Comparison of ENCODE assay signal across 23 mouse cellular contexts in the genomic region with DNA sequence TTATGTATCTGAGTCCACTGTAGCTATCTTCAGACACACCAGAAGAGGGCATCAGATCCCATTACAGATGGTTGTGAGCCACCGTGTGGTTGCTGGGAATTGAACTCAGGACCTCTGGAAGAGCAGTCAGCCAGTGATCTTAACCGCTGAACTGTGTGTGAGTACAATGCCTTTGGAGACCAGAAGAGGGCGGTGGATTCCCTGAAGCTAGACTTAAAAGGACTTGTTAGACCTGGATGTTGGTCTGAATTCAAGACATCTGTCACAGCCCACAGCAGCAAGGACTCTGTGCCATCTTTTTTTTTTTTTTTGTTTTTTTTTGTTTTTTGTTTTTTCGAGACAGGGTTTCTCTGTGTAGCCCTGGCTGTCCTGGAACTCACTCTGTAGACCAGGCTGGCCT. TPM values are rescaled to one million over a fixed set of nuclear protein-coding genes. Genes with fewer than 3 reads are reported as not detected.
A peak's percentile ranks its signal among the peaks of the same experiment; 100 is the strongest.
DNase-seq lines count a peak whose midpoint lies in the region; ATAC-seq and TF ChIP-seq lines count a peak whose summit lies in the region.
"Not testable (repeated sequence)": the region's sequence is repeated elsewhere in the genome, so short reads cannot be mapped to it uniquely, and the experiment has no call there.
"Had no signal": no experiment of that assay in that cellular context is flagged by ENCODE, and none has a peak within 500 bp of the region (broad histone marks: within the 10 kb centered on the region; RNA-seq: fewer than 3 reads in every experiment).

No protein-coding gene starts in this region.

- ATAC-seq in granulocyte monocyte progenitor cell, adult 5-6 weeks (replicated peaks; ENCODE audit: poor library complexity, severe bottlenecking): peak; percentile 63
- peak; percentile 68 for ATAC-seq in megakaryocyte, adult 5-6 weeks (ENCODE audit: poor library complexity, severe bottlenecking)

- not testable (repeated sequence) for H3K4me1 ChIP-seq in ES-E14 (ENCODE audit: control insufficient read depth in 2 of 2, insufficient read depth in 2 of 2, low read length in 2 of 2, poor library complexity in 1 of 2); bone marrow, adult 2 months (ENCODE audit: control insufficient read depth, insufficient read depth, low read length); spleen, adult 2 months (ENCODE audit: control insufficient read depth, insufficient read depth, insufficient read length)

- peak; percentile 35 to 45 for DNase-seq in B cell, adult 2 months
- DNase-seq in ES-E14 (ENCODE audit: low read depth, low spot score); layer of hippocampus, adult 2 months (ENCODE audit: low spot score in 2 of 2); spleen, adult 2 months (ENCODE audit: low read depth in 1 of 2, low spot score in 2 of 2): not testable (repeated sequence)
- DNase-seq in thymus, postnatal 4 days: peak; percentile 52

- not testable (repeated sequence) for H3K9me3 ChIP-seq in ES-E14 (ENCODE audit: control insufficient read depth, insufficient read depth, low read depth, low read length)

- not testable (repeated sequence) for TF ChIP-seq POLR2A in bone marrow, adult 2 months (IDR thresholded peaks at IDR 0.05; ENCODE audit: borderline replicate concordance, control insufficient read depth, low read depth, low read length); spleen, adult 2 months (IDR thresholded peaks at IDR 0.05; ENCODE audit: low read depth, low read length)

- 71% methylated on average over 4 of the region's 4 CpGs for WGBS in bone marrow, adult 2 months
- 86% methylated on average over 4 of the region's 4 CpGs for WGBS in spleen, adult 2 months

- in situ Hi-C loops in ES-E14 (cut with MboI; ENCODE audit: low sequenced_read_pairs in 2 of 2, unreplicated experiment in 2 of 2): loop anchor here in 1 of 2 experiments (10.0 kb wide), 1 partner anchor 283 kb away; no protein-coding TSS in a partner anchor

- H3K9ac ChIP-seq in ES-E14 (ENCODE audit: insufficient read depth, low read depth, low read length, poor library complexity, severe bottlenecking): not testable (repeated sequence)

- not testable (repeated sequence) for H3K4me3 ChIP-seq in ES-E14 (ENCODE audit: insufficient read depth in 1 of 2, low read depth in 1 of 2, low read length in 2 of 2, poor library complexity in 1 of 2, severe bottlenecking in 1 of 2); bone marrow, adult 2 months (replicated peaks; ENCODE audit: control insufficient read depth, low read depth, low read length); layer of hippocampus, adult 2 months; spleen, adult 2 months (ENCODE audit: extremely low read depth, insufficient read depth, insufficient read length)

- not testable (repeated sequence) for H3K36me3 ChIP-seq in ES-E14 (ENCODE audit: control insufficient read depth, insufficient read depth, low read length, poor library complexity, severe bottlenecking); spleen, adult 2 months (ENCODE audit: control insufficient read depth, insufficient read depth, low read length)

- TF ChIP-seq CTCF in bone marrow, adult 2 months (IDR thresholded peaks at IDR 0.05; ENCODE audit: control insufficient read depth, insufficient read depth, low read length): peak; percentile 13; the same call in 1 of the 2 replicates
- peak; percentile 46 for TF ChIP-seq CTCF in layer of hippocampus, adult 2 months (conservative IDR thresholded peaks at IDR 0.05)
- peak; percentile 4; the same call in 1 of the 2 replicates for TF ChIP-seq CTCF in spleen, adult 2 months (IDR thresholded peaks at IDR 0.05; ENCODE audit: extremely low read depth, insufficient read depth, insufficient read length, insufficient replicate concordance)

- H3K27ac ChIP-seq in ES-E14 (ENCODE audit: insufficient read depth, low read depth, low read length, poor library complexity, severe bottlenecking); bone marrow, adult 2 months (ENCODE audit: control insufficient read depth, insufficient read depth, low read depth, low read length, poor library complexity); layer of hippocampus, adult 2 months; spleen, adult 2 months (ENCODE audit: insufficient read depth, low read length): not testable (repeated sequence)

- not testable (repeated sequence) for H3K27me3 ChIP-seq in spleen, adult 2 months (ENCODE audit: control insufficient read depth, insufficient read depth, low read length)

TF ChIP-seq in ES-E14, 5 proteins besides CTCF, POLR2A, EP300 and RAD21:
- TF ChIP-seq ZC3H11A (IDR thresholded peaks at IDR 0.05; ENCODE audit: borderline replicate concordance, low read depth, low read length): peak; percentile 23; the same call in 1 of the 2 replicates

RNA-seq across cellular contexts. Expression of a gene that starts 7.2 kb away (rescaled TPM):
- 6.2 and 15.4 TPM in 2 replicates for total RNA-seq in ES-E14 (2012; rRNA removed)
- polyA plus RNA-seq in bone marrow, adult 2 months (2011; ENCODE audit: insufficient read depth, insufficient read length, low replicate concordance, missing spikeins): 2.4 TPM in 1 of 2 replicates, not detected in the other
- total RNA-seq in granulocyte monocyte progenitor cell, adult 5-6 weeks (2014; fragmentation: Nextera tagmentation): not detected in 2 replicates
- not detected in 2 replicates for total RNA-seq in granulocyte monocyte progenitor cell, adult 5-6 weeks (2017)
- total RNA-seq in layer of hippocampus, adult 2 months (2021): under 1 TPM in 1 of 2 experiments, not detected in 1; 0.64 TPM
- total RNA-seq in megakaryocyte, adult 5-6 weeks (2015): 0.51 TPM in 1 of 2 replicates, not detected in the other
- total RNA-seq in megakaryocyte, adult 5-6 weeks (2017): not detected in 2 replicates
- 6.3 and 6.8 TPM in 2 replicates for polyA plus RNA-seq in spleen, adult 2 months (2012; rRNA removed)
- total RNA-seq: hematopoietic stem cell, adult 5-6 weeks had no signal

RNA-seq across cellular contexts. Expression of a gene that starts 8.0 kb away (rescaled TPM):
- total RNA-seq in ES-E14 (2012; rRNA removed): 5.2 and 5.9 TPM in 2 replicates
- 2.8 and 8.1 TPM in 2 replicates for polyA plus RNA-seq in bone marrow, adult 2 months (2011; ENCODE audit: insufficient read depth, insufficient read length, low replicate concordance, missing spikeins)
- 15.2 and 23.8 TPM in 2 replicates for total RNA-seq in granulocyte monocyte progenitor cell, adult 5-6 weeks (2014; fragmentation: Nextera tagmentation)
- total RNA-seq in granulocyte monocyte progenitor cell, adult 5-6 weeks (2017): 1.6 and 1.7 TPM in 2 replicates
- 100 to 1,000 TPM; 373 to 393 TPM for total RNA-seq in layer of hippocampus, adult 2 months (2021)
- 4.1 and 5.8 TPM in 2 replicates for total RNA-seq in megakaryocyte, adult 5-6 weeks (2015)
- 0.49 and 0.77 TPM in 2 replicates for total RNA-seq in megakaryocyte, adult 5-6 weeks (2017)
- 10.7 and 13.1 TPM in 2 replicates for polyA plus RNA-seq in spleen, adult 2 months (2012; rRNA removed)

RNA-seq across cellular contexts. Expression of a gene that starts 10.2 kb away (rescaled TPM):
- 0.37 and 0.40 TPM in 2 replicates for total RNA-seq in ES-E14 (2012; rRNA removed)
- polyA plus RNA-seq in bone marrow, adult 2 months (2011; ENCODE audit: insufficient read depth, insufficient read length, low replicate concordance, missing spikeins): not detected in 2 replicates
- total RNA-seq in granulocyte monocyte progenitor cell, adult 5-6 weeks (2014; fragmentation: Nextera tagmentation): not detected in 2 replicates
- not detected in 2 replicates for total RNA-seq in granulocyte monocyte progenitor cell, adult 5-6 weeks (2017)
- not detected for total RNA-seq in layer of hippocampus, adult 2 months (2021)
- total RNA-seq in megakaryocyte, adult 5-6 weeks (2015): not detected in 2 replicates
- total RNA-seq in megakaryocyte, adult 5-6 weeks (2017): not detected in 2 replicates
- not detected in 2 replicates for polyA plus RNA-seq in spleen, adult 2 months (2012; rRNA removed)
- total RNA-seq: adrenal gland, postnatal 14 days; gastrocnemius, adult 8-10 months; heart, adult 18-20 months; hematopoietic stem cell, adult 5-6 weeks; left cerebral cortex, postnatal 25 days had no signal
- polyA plus RNA-seq: activated CD4-positive, CD25-positive, alpha-beta regulatory T cell, adult 4 months; embryonic facial prominence, embryonic 14.5 days; heart, embryonic 15.5 days; kidney, embryonic 14.5 days; large intestine, adult 2 months; limb, embryonic 15.5 days; lung, adult 2 months; midbrain, embryonic 16.5 days; stomach, embryonic 16.5 days; urinary bladder, adult 2 months had no signal

RNA-seq across cellular contexts. Expression of a gene that starts 20.4 kb away (rescaled TPM):
- total RNA-seq in ES-E14 (2012; rRNA removed): 81.7 and 82.3 TPM in 2 replicates
- 56.3 and 56.9 TPM in 2 replicates for polyA plus RNA-seq in bone marrow, adult 2 months (2011; ENCODE audit: insufficient read depth, insufficient read length, low replicate concordance, missing spikeins)
- 96.6 and 149 TPM in 2 replicates for total RNA-seq in granulocyte monocyte progenitor cell, adult 5-6 weeks (2014; fragmentation: Nextera tagmentation)
- 68.9 and 84.0 TPM in 2 replicates for total RNA-seq in granulocyte monocyte progenitor cell, adult 5-6 weeks (2017)
- total RNA-seq in layer of hippocampus, adult 2 months (2021): 100 to 1,000 TPM; 115 to 120 TPM
- 56.0 and 66.5 TPM in 2 replicates for total RNA-seq in megakaryocyte, adult 5-6 weeks (2015)
- total RNA-seq in megakaryocyte, adult 5-6 weeks (2017): 43.9 and 57.7 TPM in 2 replicates
- polyA plus RNA-seq in spleen, adult 2 months (2012; rRNA removed): 82.8 and 119 TPM in 2 replicates

RNA-seq across cellular contexts. Expression of a gene that starts 26.6 kb away (rescaled TPM):
- total RNA-seq in ES-E14 (2012; rRNA removed): 0.45 and 0.53 TPM in 2 replicates
- 49.6 and 96.5 TPM in 2 replicates for polyA plus RNA-seq in bone marrow, adult 2 months (2011; ENCODE audit: insufficient read depth, insufficient read length, low replicate concordance, missing spikeins)
- total RNA-seq in granulocyte monocyte progenitor cell, adult 5-6 weeks (2014; fragmentation: Nextera tagmentation): 24.7 and 27.1 TPM in 2 replicates
- 2.9 and 3.0 TPM in 2 replicates for total RNA-seq in granulocyte monocyte progenitor cell, adult 5-6 weeks (2017)
- 1 to 10 TPM; 1.4 to 2.0 TPM for total RNA-seq in layer of hippocampus, adult 2 months (2021)
- 69.7 and 73.9 TPM in 2 replicates for total RNA-seq in megakaryocyte, adult 5-6 weeks (2015)
- total RNA-seq in megakaryocyte, adult 5-6 weeks (2017): 21.2 and 35.8 TPM in 2 replicates
- polyA plus RNA-seq in spleen, adult 2 months (2012; rRNA removed): 94.1 and 116 TPM in 2 replicates

Comparison
In these comparisons a context has a peak if more than half of its experiments do, and no peak if none do; other contexts are left out.
1. RNA of a gene that starts 8.0 kb away (total RNA-seq): 373 to 393 TPM in layer of hippocampus, adult 2 months; 1.6 to 23.8 TPM in granulocyte monocyte progenitor cell, adult 5-6 weeks, 5.2 to 5.9 TPM in ES-E14 and 0.49 to 5.8 TPM in megakaryocyte, adult 5-6 weeks; every median in the first group is over 10 times any median in the second.
2. Peak in every context shown above with its lines, with median percentiles within 50 percentile points of each other: CTCF ChIP-seq.